Mouse (Mus musculus): ENCODE measurements around the gene Cenph. TPM values are rescaled to one million over a fixed set of nuclear protein-coding genes. Genes with fewer than 3 reads are reported as not detected.

Cenph gene
- 0.64 TPM for polyA plus RNA-seq (2014; fragmentation: Illumina TruSeq; extraction: RNeasy Lipid Tissue Mini Kit (QIAGEN cat#74804); ENCODE audit: insufficient read depth, low read depth, low replicate concordance)

GRCm38 (mm10) chr13:100775252-100776055 is at the start of gene Cenph:
Gene Cenph (minus strand): TSS chr13:100775899.

GRCm38 (mm10) chr13:100786414-100786867 is 10.7 kb upstream of the Cenph start, which contains the start of gene Ccnb1:
Gene Ccnb1 (minus strand): TSS chr13:100786570.

GRCm38 (mm10) chr13:100744036-100744744 is 31.5 kb downstream of the Cenph start, which contains the start of gene Mrps36:
Gene Mrps36 (minus strand): TSS chr13:100744659.

GRCm38 (mm10) chr13:100730861-100731176 is 44.9 kb downstream of the Cenph start, which contains the start of gene Cdk7:
Gene Cdk7 (minus strand): TSS chr13:100730939.

Other genes with a start within 250 kb of the Cenph start
- 26.4 TPM for gene Ocln, start 223.2 kb downstream of the Cenph start, polyA plus RNA-seq (2014; fragmentation: Illumina TruSeq; extraction: RNeasy Lipid Tissue Mini Kit (QIAGEN cat#74804); ENCODE audit: insufficient read depth, low read depth, low replicate concordance)
- gene Marveld2, start 158.9 kb downstream of the Cenph start, polyA plus RNA-seq (2014; fragmentation: Illumina TruSeq; extraction: RNeasy Lipid Tissue Mini Kit (QIAGEN cat#74804); ENCODE audit: insufficient read depth, low read depth, low replicate concordance) = 5.3 TPM
- 67.1 TPM for gene Ak6, start 124.9 kb downstream of the Cenph start, polyA plus RNA-seq (2014; fragmentation: Illumina TruSeq; extraction: RNeasy Lipid Tissue Mini Kit (QIAGEN cat#74804); ENCODE audit: insufficient read depth, low read depth, low replicate concordance)
- 10.5 TPM for gene Rad17, start 124.8 kb downstream of the Cenph start, polyA plus RNA-seq (2014; fragmentation: Illumina TruSeq; extraction: RNeasy Lipid Tissue Mini Kit (QIAGEN cat#74804); ENCODE audit: insufficient read depth, low read depth, low replicate concordance)
- 3.2 TPM for gene Taf9, start 124.3 kb downstream of the Cenph start, polyA plus RNA-seq (2014; fragmentation: Illumina TruSeq; extraction: RNeasy Lipid Tissue Mini Kit (QIAGEN cat#74804); ENCODE audit: insufficient read depth, low read depth, low replicate concordance)
- gene Ccdc125, start 106.2 kb downstream of the Cenph start, polyA plus RNA-seq (2014; fragmentation: Illumina TruSeq; extraction: RNeasy Lipid Tissue Mini Kit (QIAGEN cat#74804); ENCODE audit: insufficient read depth, low read depth, low replicate concordance) = 3.2 TPM
- 22.9 TPM for gene Cdk7, start 45.0 kb downstream of the Cenph start, polyA plus RNA-seq (2014; fragmentation: Illumina TruSeq; extraction: RNeasy Lipid Tissue Mini Kit (QIAGEN cat#74804); ENCODE audit: insufficient read depth, low read depth, low replicate concordance)
- gene Mrps36, start 31.2 kb downstream of the Cenph start, polyA plus RNA-seq (2014; fragmentation: Illumina TruSeq; extraction: RNeasy Lipid Tissue Mini Kit (QIAGEN cat#74804); ENCODE audit: insufficient read depth, low read depth, low replicate concordance) = 61.5 TPM
- gene Ccnb1, start 10.7 kb upstream of the Cenph start, polyA plus RNA-seq (2014; fragmentation: Illumina TruSeq; extraction: RNeasy Lipid Tissue Mini Kit (QIAGEN cat#74804); ENCODE audit: insufficient read depth, low read depth, low replicate concordance) = 0.53 TPM
- gene Slc30a5, start 57.5 kb upstream of the Cenph start, polyA plus RNA-seq (2014; fragmentation: Illumina TruSeq; extraction: RNeasy Lipid Tissue Mini Kit (QIAGEN cat#74804); ENCODE audit: insufficient read depth, low read depth, low replicate concordance) = 29.9 TPM